Mouse (Mus musculus): ENCODE results near the gene Gm35549.
A peak's percentile ranks its signal among the peaks of the same experiment; 100 is the strongest.

Gene Gm35549

GRCm38 (mm10) chr9:122826743-122827142 lies 17.1 kb downstream of the Gm35549 start:
- DNase-seq (ENCODE audit: low spot score): no peak

GRCm38 (mm10) chr9:122823374-122824017 lies 20.3 kb downstream of the Gm35549 start:
- no peak for DNase-seq (ENCODE audit: low spot score)

- DNase-seq (ENCODE audit: low spot score): no peak
Measured at GRCm38 (mm10) chr9:122815239-122815851, 28.5 kb downstream of the Gm35549 start.

- DNase-seq (ENCODE audit: low spot score): no peak
Measured at GRCm38 (mm10) chr9:122814775-122815174, 29.1 kb downstream of the Gm35549 start.

GRCm38 (mm10) chr9:122812386-122812785 lies 31.4 kb downstream of the Gm35549 start:
- no peak for DNase-seq (ENCODE audit: low spot score)

- DNase-seq (ENCODE audit: low spot score): no peak
Measured at GRCm38 (mm10) chr9:122810212-122810611, 33.6 kb downstream of the Gm35549 start.

- DNase-seq (ENCODE audit: low spot score): no peak
Measured at GRCm38 (mm10) chr9:122807186-122807585, 36.6 kb downstream of the Gm35549 start.

GRCm38 (mm10) chr9:122805845-122806341 lies 37.9 kb downstream of the Gm35549 start:
- no peak for DNase-seq (ENCODE audit: low spot score)

GRCm38 (mm10) chr9:122805053-122805844 lies 38.6 kb downstream of the Gm35549 start, which contains the start of gene Tcaim:
Gene Tcaim (plus strand): TSS chr9:122805539.
- DNase-seq (ENCODE audit: low spot score): peak; percentile 93

GRCm38 (mm10) chr9:122786534-122786933 lies 57.3 kb downstream of the Gm35549 start:
- DNase-seq (ENCODE audit: low spot score): no peak

- DNase-seq (ENCODE audit: low spot score): no peak
Measured at GRCm38 (mm10) chr9:122785231-122785630, 58.6 kb downstream of the Gm35549 start.
